Mouse (Mus musculus): ENCODE data around the gene Pald1.

- TF ChIP-seq CTCF (IDR thresholded peaks at IDR 0.05; ENCODE audit: low read depth) = no peak
- TF ChIP-seq EP300 (optimal IDR thresholded peaks at IDR 0.05) = no peak
Measured at GRCm38 (mm10) chr10:61429043-61429442, 45.7 kb upstream of the Pald1 start.

All from stomach, postnatal 0 days (tissue).